ENCODE assay signal across 28 mouse cellular contexts in genomic region chr9:69086844-69087243, GRCm38 (mm10).
DNase-seq lines count a peak whose midpoint lies in the region; ATAC-seq and TF ChIP-seq lines count a peak whose summit lies in the region.
"Had no signal": no experiment of that assay in that cellular context is flagged by ENCODE, and none has a peak within 500 bp of the region (broad histone marks: within the 10 kb centered on the region; RNA-seq: fewer than 3 reads in every experiment).

No protein-coding gene starts in this region.

- no peaks in the 10 kb centered on the region for H3K27me3 ChIP-seq in liver, postnatal 0 days (ENCODE audit: insufficient read depth, low read length)
- 0 out of 2 replicates have a peak, but pooled peaks cover 8% of the 10 kb centered on the region for H3K27me3 ChIP-seq in liver, embryonic 12.5 days (replicated peaks)
- no peaks in the 10 kb centered on the region for H3K27me3 ChIP-seq in liver, embryonic 15.5 days
- H3K27me3 ChIP-seq: CH12.LX; embryonic facial prominence, embryonic 13.5 days; forebrain, embryonic 15.5 days; heart, embryonic 15.5 days; hindbrain, embryonic 15.5 days; Patski had no signal

- TF ChIP-seq EP300 in liver, postnatal 0 days (IDR thresholded peaks at IDR 0.05; ENCODE audit: low read depth), result no peak

- no peak overlapping the region for H3K27ac ChIP-seq in liver, postnatal 0 days (ENCODE audit: low read depth)
- peak overlapping the region; percentile 85 for H3K27ac ChIP-seq in liver, embryonic 12.5 days
- peak overlapping the region; percentile 71 for H3K27ac ChIP-seq in liver, embryonic 15.5 days (replicated peaks)
- H3K27ac ChIP-seq: embryonic facial prominence, embryonic 10.5 days; embryonic facial prominence, embryonic 13.5 days; forebrain, embryonic 12.5 days; forebrain, embryonic 15.5 days; heart, embryonic 15.5 days; hindbrain, embryonic 15.5 days had no signal

- H3K9me3 ChIP-seq in liver, postnatal 0 days (ENCODE audit: low read length), result no peaks in the 10 kb centered on the region
- H3K9me3 ChIP-seq in liver, embryonic 12.5 days (replicated peaks), result no peaks in the 10 kb centered on the region
- no peaks in the 10 kb centered on the region for H3K9me3 ChIP-seq in liver, embryonic 15.5 days (replicated peaks)
- H3K9me3 ChIP-seq: embryonic facial prominence, embryonic 10.5 days; embryonic facial prominence, embryonic 13.5 days; forebrain, embryonic 12.5 days; forebrain, embryonic 15.5 days; heart, embryonic 12.5 days; heart, embryonic 15.5 days; hindbrain, embryonic 15.5 days had no signal

- no peaks in the 10 kb centered on the region for H3K36me3 ChIP-seq in liver, postnatal 0 days (replicated peaks; ENCODE audit: insufficient read depth, low read length)
- no peaks in the 10 kb centered on the region for H3K36me3 ChIP-seq in liver, embryonic 12.5 days
- H3K36me3 ChIP-seq in liver, embryonic 15.5 days (replicated peaks), result no peaks in the 10 kb centered on the region
- H3K36me3 ChIP-seq: embryonic facial prominence, embryonic 10.5 days; embryonic facial prominence, embryonic 13.5 days; forebrain, embryonic 12.5 days; forebrain, embryonic 15.5 days; G1E; heart, embryonic 12.5 days; heart, embryonic 15.5 days; hindbrain, embryonic 15.5 days had no signal

- no peak overlapping the region for H3K4me3 ChIP-seq in liver, postnatal 0 days (ENCODE audit: low read depth, low read length)
- no peak overlapping the region for H3K4me3 ChIP-seq in liver, embryonic 12.5 days
- H3K4me3 ChIP-seq in liver, embryonic 15.5 days (replicated peaks), result no peak overlapping the region
- H3K4me3 ChIP-seq: embryonic facial prominence, embryonic 10.5 days; embryonic facial prominence, embryonic 13.5 days; erythroblast, embryonic 14.5 days; forebrain, embryonic 12.5 days; forebrain, embryonic 15.5 days; heart, embryonic 12.5 days; heart, embryonic 15.5 days; hindbrain, embryonic 15.5 days had no signal

- DNase-seq in liver, result peak; percentile 25
- DNase-seq in liver, postnatal 0 days, result no peak
- no peak for DNase-seq in gastrocnemius, postnatal 4 days (ENCODE audit: low spot score in 2 of 2)
- DNase-seq in right cerebral cortex, adult 18-20 months, result no peak
- no peak for DNase-seq in cerebellum, postnatal 36 days
- DNase-seq: adrenal gland, postnatal 10 days; adrenal gland, postnatal 36 days; B cell, adult 2 months; cerebellum, adult 18-20 months; cerebellum, adult 9-10 months; cerebellum, postnatal 14 days; embryo, embryonic 11 days; gastrocnemius, postnatal 25 days; heart, postnatal 10 days; heart, postnatal 36 days had no signal

- H3K4me1 ChIP-seq in liver, postnatal 0 days (ENCODE audit: insufficient read depth), result peaks cover 3% of the 10 kb centered on the region; the same call in 1 of the 2 replicates
- peaks cover 45% of the 10 kb centered on the region for H3K4me1 ChIP-seq in liver, embryonic 12.5 days
- peaks cover 30% of the 10 kb centered on the region for H3K4me1 ChIP-seq in liver, embryonic 15.5 days (replicated peaks)

- TF ChIP-seq CTCF in liver, postnatal 0 days (IDR thresholded peaks at IDR 0.05; ENCODE audit: low read depth), result no peak

- no peak overlapping the region for H3K4me2 ChIP-seq in liver, postnatal 0 days (ENCODE audit: low read depth, low read length)
- H3K4me2 ChIP-seq in liver, embryonic 12.5 days, result peak overlapping the region; percentile 40
- peak overlapping the region; percentile 37; the same call in 1 of the 2 replicates for H3K4me2 ChIP-seq in liver, embryonic 15.5 days
- H3K4me2 ChIP-seq: embryonic facial prominence, embryonic 13.5 days; forebrain, embryonic 12.5 days; forebrain, embryonic 15.5 days; heart, embryonic 12.5 days; heart, embryonic 15.5 days; hindbrain, embryonic 15.5 days had no signal

- WGBS in liver, postnatal 0 days (ENCODE audit: insufficient replicate concordance), result 67% methylated on average over 4 of the region's 4 CpGs
- WGBS in liver, embryonic 12.5 days (ENCODE audit: insufficient replicate concordance), result 49% methylated on average over 4 of the region's 4 CpGs
- WGBS in liver, embryonic 15.5 days (ENCODE audit: insufficient replicate concordance), result 43% methylated on average over 4 of the region's 4 CpGs

- no peak overlapping the region for H3K9ac ChIP-seq in liver, postnatal 0 days (replicated peaks)
- no peak overlapping the region for H3K9ac ChIP-seq in liver, embryonic 12.5 days
- H3K9ac ChIP-seq in liver, embryonic 15.5 days, result no peak overlapping the region
- H3K9ac ChIP-seq: embryonic facial prominence, embryonic 13.5 days; forebrain, embryonic 12.5 days; forebrain, embryonic 15.5 days; heart, embryonic 12.5 days; heart, embryonic 15.5 days; hindbrain, embryonic 15.5 days had no signal

- ATAC-seq in liver, postnatal 0 days, result no peak
- peak; percentile 53 for ATAC-seq in liver, embryonic 12.5 days
- peak; percentile 35 for ATAC-seq in liver, embryonic 15.5 days (ENCODE audit: insufficient read depth)
- ATAC-seq: forebrain, embryonic 15.5 days; Patski had no signal
